Mouse (Mus musculus): ENCODE measurements at regions not wholly inside any gene's neighbourhood (a gene's known extent, or its start where the extent isn't known, plus 50 kb on each side); places are given as distances from the start of the nearest gene placed in this dataset.
A peak's percentile ranks its signal among the peaks of the same experiment; 100 is the strongest.

DNA sequence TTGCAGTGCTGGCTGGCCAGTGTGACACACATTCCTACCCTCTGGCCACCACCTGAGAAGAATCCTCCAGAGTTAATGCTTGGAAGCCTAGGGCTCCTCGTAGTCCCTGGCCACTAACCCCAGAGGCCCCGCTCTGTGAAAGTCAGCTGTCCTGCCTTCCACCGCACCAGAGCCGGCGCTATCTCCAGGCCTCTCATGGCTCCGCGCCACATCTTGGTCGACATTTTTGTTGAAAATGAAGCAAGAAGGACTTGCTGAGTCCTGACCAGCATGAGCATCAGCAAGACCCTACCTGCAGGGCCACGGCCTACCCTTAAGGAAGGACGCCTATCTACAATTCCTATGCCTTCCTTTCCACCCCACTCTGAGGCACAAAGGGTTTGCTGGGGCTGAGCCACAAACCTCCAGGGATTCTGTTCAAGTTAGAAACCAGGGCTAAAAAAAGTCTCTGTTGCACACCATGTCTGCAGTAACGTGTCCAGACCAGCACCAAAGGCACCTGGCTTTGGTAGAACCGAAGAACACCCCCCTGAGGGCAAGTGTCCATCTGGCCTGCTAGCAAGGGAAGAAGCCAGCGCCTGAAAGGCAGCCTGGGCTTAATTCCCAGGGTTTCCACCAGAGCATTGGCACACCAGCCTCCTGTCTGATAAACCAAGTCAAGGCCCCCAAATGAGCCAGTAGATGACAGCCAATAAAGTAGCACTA is 97.5 kb upstream of the Spred2 start:
- no peak for DNase-seq (ENCODE audit: low read depth, low spot score)

DNA sequence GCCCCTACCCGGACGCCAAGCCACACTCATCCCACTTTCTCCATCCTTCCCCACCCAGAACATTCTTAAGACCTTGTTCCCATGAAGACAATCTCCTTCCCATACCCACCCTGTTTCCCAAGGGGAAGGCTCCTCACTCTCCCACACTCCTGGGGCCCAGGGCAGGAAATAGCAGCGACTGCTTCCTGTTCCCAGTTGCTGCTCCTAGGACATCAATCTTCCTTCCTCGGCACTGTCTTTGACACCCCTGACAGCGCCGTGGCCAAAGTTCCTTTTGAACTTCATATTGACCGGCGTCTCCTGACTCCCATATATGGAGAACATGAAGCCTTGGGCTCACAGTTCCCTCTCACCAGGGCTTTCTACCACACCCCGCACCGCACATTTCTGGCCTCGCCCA is 96.2 kb upstream of the Spred2 start:
- DNase-seq (ENCODE audit: low read depth, low spot score), result no peak

DNA sequence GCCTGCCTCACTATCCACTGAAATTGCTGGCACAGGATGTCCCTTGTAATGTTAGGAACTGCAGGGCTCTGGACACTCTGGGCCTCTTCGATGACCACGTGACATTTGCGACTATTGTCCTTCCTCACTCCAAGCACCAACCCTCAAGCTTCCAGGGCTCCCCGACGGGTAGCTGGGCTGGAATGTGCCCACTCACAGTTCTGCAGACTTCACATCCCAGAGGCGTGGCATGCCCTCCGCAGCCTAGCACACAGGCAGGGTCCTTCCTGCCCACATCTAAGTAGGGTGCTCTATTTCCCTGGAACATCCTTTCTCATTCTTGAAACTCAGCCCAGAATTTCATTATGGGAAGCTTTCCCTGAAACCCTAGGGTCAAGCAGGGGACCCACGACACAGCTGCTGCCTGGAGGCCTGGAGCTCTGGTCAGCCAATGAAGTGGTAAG is 95.2 kb upstream of the Spred2 start:
- DNase-seq (ENCODE audit: low read depth, low spot score), result no peak

DNA sequence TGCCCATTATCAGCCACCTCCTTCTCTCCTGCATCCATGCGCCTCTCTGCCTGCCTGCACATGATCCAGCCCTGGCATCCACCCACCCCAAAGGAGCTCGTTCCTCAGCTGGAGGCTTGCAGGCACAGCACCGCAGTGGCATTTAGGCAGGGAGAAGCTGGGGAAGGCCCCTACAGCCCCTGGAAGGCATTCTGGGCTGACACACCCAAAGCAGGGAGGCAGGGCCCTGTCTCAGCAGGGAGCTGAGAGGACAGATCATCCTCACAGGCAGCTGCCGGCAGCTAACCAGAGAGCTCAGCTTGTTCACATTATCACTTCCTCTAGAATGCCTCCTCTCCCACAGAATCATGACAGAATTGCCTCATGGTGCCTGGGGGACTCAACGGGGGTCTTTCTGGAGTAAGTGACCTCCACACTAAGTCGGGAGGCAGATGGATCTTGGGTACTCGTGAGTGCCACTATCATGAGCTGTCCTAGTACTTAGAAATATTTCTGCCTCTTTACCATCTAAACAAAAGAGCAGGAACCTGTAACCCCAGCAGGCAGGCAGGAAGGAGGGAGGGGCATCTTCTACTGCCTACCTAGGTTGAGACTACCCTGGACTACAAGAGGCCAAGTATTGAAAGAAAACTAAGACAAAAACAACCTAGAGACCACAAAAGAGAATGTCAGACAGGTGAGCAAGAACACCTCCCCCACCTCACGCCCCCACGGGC is 94.5 kb upstream of the Spred2 start:
- DNase-seq (ENCODE audit: low read depth, low spot score), result no peak

DNA sequence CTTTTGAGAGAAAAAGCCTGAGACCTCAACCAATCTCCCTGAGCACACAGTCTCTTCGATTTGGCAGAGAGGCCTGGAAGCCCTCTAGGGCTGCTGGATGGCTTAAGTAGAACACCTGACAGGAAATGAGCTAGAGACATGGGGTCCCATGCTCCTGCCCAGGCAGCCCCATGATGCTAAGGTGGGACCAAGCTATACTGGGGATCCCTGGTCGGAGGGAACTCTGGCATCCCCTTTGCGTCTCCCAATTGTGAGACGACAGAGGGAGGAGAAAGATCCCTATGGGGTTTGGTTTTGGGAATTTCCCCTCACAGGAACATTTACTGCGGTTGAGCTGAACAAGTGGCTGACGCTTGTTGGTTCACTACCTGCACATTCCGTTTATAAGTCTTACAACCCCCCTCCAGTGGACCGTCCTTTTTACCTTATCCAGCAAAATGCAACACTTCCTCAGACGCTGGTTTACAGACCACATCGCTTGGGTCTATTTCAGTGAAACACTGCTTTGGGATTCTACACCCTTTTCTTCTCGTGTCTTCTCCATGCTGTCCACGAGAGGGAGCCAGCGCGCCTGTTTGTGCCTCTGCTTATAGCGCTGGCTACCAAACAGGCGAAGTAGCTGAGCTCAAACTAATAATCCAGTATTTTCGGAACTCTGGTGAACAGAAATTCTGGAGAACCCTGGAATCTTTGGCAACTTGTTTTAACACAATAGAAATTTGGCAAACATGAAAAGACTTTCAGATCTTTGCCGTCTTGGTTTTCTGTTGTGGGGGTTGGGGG is 93.7 kb upstream of the Spred2 start:
- peak; percentile 25 for DNase-seq (ENCODE audit: low read depth, low spot score)

DNA sequence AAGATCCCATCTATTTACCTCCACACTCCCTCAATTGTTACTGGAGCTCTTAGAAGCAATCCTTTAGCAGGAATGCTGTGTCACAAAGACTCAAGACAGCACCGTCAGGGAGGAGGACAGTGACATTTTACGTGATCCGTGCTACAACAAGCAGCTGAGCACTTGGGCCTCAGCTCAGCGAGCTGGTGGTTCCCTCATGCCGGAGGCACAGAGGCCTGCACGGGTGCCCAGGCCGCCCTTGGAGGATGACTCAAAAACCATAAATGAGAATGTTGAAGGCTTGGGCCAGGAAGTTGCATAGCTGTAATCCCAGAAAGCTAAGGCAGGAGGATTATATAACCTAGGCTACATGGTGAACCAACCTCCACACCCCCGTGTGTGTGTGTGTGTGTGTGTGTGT is 89.6 kb upstream of the Spred2 start:
- no peak for DNase-seq (ENCODE audit: low read depth, low spot score)

DNA sequence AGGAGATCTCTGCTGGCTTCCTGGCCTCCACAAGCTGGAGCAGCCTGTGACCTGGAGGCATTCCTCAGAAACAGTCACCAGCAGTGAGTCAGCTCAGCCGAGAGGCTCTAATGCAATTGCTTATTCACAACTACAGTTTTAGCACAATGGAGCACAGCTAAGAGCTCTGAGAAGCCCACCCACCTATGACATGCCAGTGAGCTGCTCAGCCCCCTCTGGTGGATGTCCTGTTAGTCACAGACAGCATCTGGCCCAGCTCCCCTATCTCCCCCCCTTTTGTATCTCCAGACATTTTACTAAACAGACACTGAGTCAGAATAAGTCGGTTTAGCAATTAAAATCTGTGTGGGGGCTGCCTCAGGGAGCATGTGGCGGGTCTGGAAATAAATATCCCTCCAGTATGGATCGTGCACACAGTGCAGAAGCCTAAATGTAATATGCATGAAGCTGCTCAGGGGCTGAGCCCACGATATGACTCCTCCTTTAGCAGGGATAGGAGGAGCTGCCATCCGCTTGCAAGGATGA is 88.9 kb upstream of the Spred2 start:
- no peak for DNase-seq (ENCODE audit: low read depth, low spot score)

DNA sequence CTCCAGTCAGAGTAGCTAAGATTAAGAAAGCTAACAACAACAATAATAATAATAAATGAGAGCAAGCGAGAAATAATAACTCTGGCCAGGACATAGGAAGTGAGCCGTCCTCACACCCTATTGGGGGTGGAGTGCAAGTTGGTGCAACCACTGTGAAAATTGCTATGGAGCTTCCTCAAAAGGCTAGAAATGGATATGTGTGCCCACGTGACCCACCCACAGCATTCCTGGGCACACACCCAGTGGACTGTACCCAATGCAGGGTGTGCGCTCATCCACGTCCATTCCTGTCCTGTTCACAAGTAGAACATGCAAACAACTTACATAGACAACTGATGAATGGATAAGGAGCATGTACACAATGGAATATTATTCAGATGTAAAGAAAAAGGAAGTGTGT is 85.2 kb upstream of the Spred2 start:
- DNase-seq (ENCODE audit: low read depth, low spot score), result no peak

DNA sequence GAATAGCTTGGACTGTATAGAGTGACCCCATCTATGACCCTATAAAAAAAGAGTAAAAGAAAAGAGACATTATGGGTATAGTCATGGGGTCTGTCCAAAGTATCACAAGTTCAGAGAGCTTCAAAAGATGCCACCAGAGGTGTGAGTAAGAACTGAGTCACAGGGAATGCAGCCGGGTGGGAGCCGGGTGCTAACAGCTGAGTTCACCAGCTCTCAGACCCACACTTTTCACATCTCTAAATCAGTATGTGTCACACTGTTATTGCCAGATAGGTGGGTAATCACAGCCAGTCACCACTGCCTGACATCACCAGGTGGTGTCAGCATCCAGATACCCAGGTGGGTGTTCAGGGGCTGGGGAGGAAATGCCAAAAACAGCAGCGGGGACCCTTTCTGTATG is 81.1 kb upstream of the Spred2 start:
- DNase-seq (ENCODE audit: low read depth, low spot score), result no peak

DNA sequence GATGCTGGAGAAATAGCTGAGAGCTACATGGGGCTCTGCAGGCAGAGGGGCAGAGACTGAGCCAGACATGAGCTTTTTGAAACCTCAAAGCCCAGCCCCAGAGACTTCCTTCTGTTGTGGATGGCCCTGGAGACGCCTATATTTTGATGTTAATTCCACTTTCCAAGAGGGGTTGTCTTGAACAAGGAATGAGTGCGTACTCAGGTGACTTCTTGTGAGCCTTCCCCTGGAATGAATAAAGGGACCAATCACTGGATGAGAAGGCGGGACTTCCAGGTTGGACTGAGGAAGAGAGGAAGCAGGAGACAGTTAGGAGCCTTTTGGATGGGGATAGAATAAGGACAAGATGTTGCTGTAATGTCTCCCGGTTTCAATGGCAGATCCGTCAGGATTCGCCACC is 76.3 kb upstream of the Spred2 start:
- DNase-seq (ENCODE audit: low read depth, low spot score), result no peak

DNA sequence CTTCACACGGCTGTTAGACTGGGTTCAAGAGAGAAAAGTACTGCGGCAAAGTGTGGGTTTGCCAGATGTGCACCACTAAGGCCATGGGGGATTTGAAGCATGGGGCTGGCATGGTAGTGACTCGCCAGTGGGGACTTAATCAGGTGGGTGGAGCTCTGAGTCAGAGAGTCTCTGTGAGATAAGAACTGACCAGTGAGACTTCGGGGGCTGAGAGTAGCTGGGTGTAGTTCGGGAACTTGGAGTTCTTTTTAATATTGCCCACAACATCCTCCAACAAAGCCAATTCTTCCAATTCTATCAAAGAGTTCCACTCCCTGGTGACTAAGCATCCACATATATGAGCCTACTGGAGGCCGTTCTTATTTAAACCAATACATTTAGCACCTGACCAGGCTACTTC is 75.8 kb upstream of the Spred2 start:
- no peak for DNase-seq (ENCODE audit: low read depth, low spot score)

DNA sequence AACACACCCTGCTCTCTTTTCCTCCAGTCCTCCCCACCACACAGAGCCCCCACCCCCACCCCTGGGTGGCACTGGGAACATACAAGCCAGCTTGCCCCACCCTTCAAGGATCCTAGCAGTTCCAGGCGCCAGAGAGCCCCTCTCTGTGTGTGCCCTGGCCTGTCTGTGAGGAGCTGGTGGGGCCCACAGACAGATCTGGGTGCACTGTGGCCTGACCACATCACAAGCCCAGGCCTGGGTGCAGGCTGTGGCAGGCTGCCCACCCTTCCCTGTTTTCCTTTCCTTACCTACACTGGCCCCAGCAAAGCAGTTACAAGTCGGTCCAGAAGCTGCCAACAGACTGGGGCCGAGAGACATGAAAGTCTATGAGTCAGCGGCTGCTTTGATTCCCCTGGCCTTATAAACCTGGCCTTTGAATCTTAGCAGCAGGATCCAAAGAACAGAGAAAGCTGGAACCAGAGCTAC is 74.8 kb upstream of the Spred2 start:
- DNase-seq (ENCODE audit: low read depth, low spot score), result no peak

DNA sequence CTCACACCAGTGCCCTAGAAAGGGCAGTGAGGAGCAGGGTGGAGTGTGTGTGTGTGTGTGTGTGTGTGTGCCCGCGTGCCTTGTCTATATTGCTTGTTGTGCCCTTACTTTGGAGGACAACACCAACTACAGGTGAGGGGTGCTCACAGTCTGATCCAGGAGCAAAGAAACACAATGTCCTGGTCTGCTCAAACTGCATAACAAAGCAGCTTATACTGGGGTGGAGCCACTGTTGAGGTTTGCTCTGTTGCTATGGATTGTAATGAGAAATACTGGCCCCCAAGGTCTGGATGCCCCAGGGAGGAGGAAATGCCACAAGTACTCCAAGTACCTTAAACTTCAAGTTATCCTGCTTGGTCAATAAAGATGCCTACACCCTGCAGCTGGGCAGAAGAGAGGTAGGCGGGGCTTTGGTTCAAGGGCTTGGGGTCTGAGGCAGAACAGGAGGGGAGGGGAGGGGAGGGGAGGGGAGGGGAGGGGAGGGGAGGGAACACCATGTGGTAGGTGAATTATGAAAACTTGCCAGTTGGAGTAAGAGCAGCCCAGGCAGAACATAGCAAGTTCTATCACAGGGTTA is 74.2 kb upstream of the Spred2 start:
- no peak for DNase-seq (ENCODE audit: low read depth, low spot score)

DNA sequence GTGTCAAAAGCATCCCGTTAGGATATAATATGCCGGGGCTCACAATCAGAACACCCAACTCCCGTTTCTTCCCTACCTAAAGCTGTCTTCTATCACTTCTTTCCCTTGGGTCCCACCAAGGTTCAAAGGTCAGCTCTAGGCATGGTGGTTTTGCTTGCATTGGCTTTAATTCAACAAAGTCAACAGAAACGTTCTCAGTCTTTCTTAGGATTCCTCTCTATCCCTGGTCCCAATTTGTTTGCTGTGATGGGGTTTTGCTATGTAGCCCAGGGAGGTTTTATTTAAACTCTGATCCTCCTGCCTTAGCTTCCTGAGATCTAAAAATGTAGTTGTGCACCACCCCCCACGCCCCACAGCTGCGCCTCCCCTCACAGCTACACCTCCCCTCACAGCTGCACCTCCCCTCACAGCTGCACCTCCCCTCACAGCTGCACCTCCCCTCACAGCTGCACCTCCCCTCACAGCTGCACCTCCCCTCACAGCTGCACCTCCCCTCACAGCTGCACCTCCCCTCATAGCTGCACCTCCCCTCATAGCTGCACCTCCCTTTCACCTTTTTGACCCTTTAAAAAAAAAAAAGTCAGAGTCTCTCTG is 73.1 kb upstream of the Spred2 start:
- DNase-seq (ENCODE audit: low read depth, low spot score), result no peak

DNA sequence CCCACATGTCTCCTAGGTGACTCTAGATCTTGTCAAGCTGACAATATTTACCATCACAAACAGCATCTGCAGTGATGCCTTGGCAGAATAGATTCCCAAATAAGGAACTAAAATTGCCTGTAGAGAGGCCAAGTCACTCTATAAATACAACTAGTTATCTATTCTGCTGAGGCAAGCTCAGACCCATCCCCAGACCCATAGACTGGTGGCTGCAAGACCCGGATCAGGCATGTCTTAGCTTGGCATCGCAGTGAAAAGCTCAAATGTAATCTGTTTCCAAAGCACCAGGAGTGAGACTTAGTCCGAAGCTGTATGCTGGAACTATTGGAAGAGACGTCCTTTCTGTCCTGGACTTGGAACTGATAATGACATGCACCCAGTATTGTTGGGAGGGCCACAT is 62.6 kb upstream of the Spred2 start:
- DNase-seq (ENCODE audit: low read depth, low spot score), result no peak

DNA sequence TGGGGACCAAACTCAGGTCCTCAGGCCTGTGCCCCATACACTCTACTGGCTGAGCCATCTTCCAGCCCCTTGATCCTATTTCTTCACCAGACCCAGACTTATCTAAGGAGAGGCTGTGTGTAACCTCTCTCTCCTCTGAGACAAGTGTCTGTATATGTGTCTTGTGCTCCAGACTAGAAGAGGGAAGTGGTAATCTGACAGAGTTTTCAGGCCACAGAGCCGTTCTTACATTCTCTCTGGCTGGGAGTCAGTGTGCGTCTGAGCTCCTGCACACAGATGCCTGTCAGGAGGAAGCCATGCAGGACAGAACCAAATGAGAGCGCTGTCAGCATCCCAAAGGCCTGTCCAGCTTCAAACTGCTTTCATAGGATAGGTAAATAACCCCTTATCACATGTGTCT is 60.8 kb upstream of the Spred2 start:
- DNase-seq (ENCODE audit: low read depth, low spot score), result no peak

DNA sequence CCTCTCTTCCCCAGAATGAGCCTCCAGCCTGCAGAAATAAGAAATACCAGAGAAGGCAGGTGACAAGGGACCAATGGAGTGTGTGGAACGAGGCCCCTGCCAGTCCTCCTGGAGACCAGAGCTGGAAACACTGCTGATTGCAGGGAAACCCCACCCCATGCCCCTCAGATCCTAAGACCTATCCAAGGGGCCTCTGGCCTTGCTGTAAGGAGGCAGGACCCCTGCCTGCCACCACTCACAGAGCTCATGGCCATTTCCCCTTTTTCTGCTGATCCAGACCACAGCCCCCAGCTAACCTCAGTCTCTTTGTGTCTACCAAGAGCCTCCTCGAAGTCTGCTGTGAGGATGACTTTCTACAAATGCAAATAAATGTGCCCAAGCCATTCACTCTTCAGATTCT is 57.9 kb upstream of the Spred2 start:
- DNase-seq (ENCODE audit: low read depth, low spot score), result no peak

DNA sequence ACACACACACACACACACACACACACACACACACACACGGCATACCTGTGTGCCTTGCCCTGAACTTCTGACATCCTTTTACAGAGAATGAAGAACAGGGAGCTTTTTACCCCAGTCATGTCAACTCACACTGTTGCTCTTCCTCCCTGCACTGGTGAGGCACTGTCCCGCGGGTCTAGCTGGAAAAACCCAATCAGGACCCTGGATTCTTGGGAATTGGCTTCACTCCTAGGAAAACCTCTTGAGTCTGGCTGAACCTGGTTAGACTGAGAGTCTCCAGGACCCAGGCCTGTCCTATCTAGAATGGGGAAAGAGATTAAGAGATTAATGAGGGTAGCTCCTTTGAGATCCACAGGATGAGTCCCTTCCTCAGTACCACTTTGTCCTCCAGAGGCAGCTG is 54.5 kb upstream of the Spred2 start:
- DNase-seq (ENCODE audit: low read depth, low spot score), result no peak

DNA sequence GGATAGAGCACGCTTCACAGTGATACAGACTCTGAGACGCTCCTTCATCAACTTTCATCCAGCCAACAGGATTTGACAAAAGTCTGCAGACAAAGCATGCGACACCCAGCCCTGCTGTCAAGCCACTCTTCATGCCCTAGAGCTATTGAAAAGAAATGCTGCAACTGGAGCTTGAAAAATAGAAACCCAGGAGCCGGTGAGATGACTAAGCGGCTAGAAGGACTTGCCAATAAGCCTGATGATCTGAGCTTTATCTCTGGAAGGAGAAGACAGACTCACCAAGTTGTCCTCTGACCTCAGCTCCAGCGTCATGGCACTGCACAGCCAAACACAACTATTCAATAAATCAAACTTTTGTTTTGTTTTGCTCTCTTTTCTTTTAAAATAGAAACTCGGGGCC is 54.0 kb upstream of the Spred2 start:
- DNase-seq (ENCODE audit: low read depth, low spot score), result no peak

DNA sequence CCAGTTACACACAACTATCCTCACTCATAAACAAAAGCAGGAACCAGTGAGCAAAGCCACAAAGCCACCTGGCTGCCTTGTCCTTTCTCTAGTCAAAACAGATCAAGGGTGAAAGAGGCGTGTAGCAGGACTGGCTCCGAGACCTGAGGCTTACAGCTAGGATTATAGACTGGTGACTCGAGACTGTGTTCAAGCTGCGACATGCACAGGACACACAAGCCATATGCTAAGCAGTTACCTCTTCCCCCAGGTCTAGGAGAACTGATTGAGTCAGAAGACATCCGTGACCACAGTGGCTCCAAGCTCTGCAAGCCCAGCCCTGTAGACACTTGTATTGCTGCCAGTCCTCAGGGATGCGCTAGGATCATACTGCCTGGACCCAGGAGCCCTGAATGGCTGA is 50.4 kb upstream of the Spred2 start:
- DNase-seq (ENCODE audit: low read depth, low spot score), result no peak
